Mouse (Mus musculus) cerebellum, adult 2 months (tissue): ENCODE data around the gene Olfr467.
"Not testable (repeated sequence)": the region's sequence is repeated elsewhere in the genome, so short reads cannot be mapped to it uniquely, and the experiment has no call there.

Source experiments
- CTCF ChIP-seq: fragments of 200-500 bp; IDR thresholded peaks from 2 replicates; pipeline ENCODE4 v1.5.1; 2011; ENCODE audit warnings: low read depth, mild to moderate bottlenecking, control low read depth, low read length, moderate library complexity, borderline replicate concordance; ENCODE audit not compliant: insufficient read depth
- POLR2A ChIP-seq: fragments of 200-500 bp; IDR thresholded peaks from 2 replicates; pipeline ENCODE4 v1.6.1; 2011; ENCODE audit warnings: low read length, control low read depth, borderline replicate concordance; ENCODE audit not compliant: insufficient read depth

DNA sequence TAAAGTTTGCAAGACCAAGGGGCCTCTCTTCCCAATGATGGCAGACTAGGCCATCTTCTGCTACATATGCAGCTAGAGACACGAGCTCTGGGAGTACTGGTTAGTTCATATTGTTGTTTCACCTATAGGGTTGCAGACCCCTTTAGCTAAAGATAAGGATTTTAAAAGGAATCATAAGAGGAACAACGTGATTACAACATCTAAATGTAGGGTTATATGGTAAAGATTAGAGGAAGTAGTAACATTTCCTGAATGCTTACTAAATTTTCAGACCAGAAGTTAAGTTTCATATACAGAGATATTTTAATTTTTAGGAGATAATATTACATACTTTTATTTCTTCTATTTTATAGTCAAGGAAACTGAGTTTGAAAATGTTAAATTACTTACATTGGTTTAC, 11.8 kb downstream of the Olfr467 start:
- TF ChIP-seq CTCF, POLR2A: not testable (repeated sequence)
